Mouse (Mus musculus) forebrain, embryonic 12.5 days (tissue): ENCODE measurements at regions not wholly inside any gene's neighbourhood (a gene's known extent, or its start where the extent isn't known, plus 50 kb on each side); places are given as distances from the start of the nearest gene placed in this dataset.

Experiments used
- ATAC-seq: fragments of 200-750 bp; cut with Nextera tagmentation; 2 replicates; pipeline ENCODE4 v1.8.0; 2017; ENCODE audit warnings: moderate TSS enrichment; ENCODE audit not compliant: low FRiP score
- H3K27ac ChIP-seq: fragments of 300-500 bp; sonication (generic); 2 replicates; pipeline ENCODE4 v1.5.1; 2016; ENCODE audit warnings: mild to moderate bottlenecking
- H3K27me3 ChIP-seq: fragments of 300-500 bp; sonication (generic); 2 replicates; pipeline ENCODE4 v1.6.1; 2016; ENCODE audit warnings: mild to moderate bottlenecking
- H3K36me3 ChIP-seq: fragments of 300-500 bp; sonication (generic); replicated peaks from 2 replicates; pipeline ENCODE4 v1.6.1; 2016; ENCODE audit warnings: mild to moderate bottlenecking
- H3K4me1 ChIP-seq: fragments of 300-500 bp; sonication (generic); 2 replicates; pipeline ENCODE4 v1.6.1; 2016
- H3K4me2 ChIP-seq: fragments of 300-500 bp; sonication (generic); 2 replicates; pipeline ENCODE4 v1.6.1; 2016; ENCODE audit warnings: mild to moderate bottlenecking, moderate library complexity
- H3K4me3 ChIP-seq: fragments of 300-500 bp; sonication (generic); replicated peaks from 2 replicates; pipeline ENCODE4 v1.5.1; 2016; ENCODE audit warnings: mild to moderate bottlenecking
- H3K9ac ChIP-seq: fragments of 300-500 bp; sonication (generic); 2 replicates; pipeline ENCODE4 v1.6.1; 2016; ENCODE audit warnings: mild to moderate bottlenecking
- H3K9me3 ChIP-seq: fragments of 300-500 bp; sonication (generic); 2 replicates; pipeline ENCODE4 v1.6.1; 2016
- WGBS: fragments of 180-500 bp; shearing (Covaris S2); methylation state at CpG from one replicate; pipeline ENCODE4 v1.1.7; 2016; 5-methylcytosine and 5-hydroxymethylcytosine counted together

- H3K27me3 ChIP-seq: no peaks in the 10 kb centered on the region
- H3K9me3 ChIP-seq: no peaks in the 10 kb centered on the region
- H3K27ac ChIP-seq: peak overlapping the region; percentile 38
- peaks cover 21% of the 10 kb centered on the region for H3K4me1 ChIP-seq
- H3K4me3 ChIP-seq: no peak overlapping the region
- H3K9ac ChIP-seq: no peak overlapping the region
- WGBS: 50% methylated on average over 7 of the region's 7 CpGs
- no peaks in the 10 kb centered on the region for H3K36me3 ChIP-seq
- no peak overlapping the region for H3K4me2 ChIP-seq
- ATAC-seq: peak; percentile 71
Measured at GRCm38 (mm10) chr9:94377346-94378039, 160.4 kb downstream of the 1190002N15Rik start.

GRCm38 (mm10) chr9:94370976-94371375, 166.9 kb downstream of the 1190002N15Rik start:
- Histone ChIP-seq H3K4me3 (no peak overlapping the region), H3K4me1 (peaks cover 3% of the 10 kb centered on the region; the same call in 1 of the 2 replicates), H3K27ac (peak overlapping the region; percentile 43; the same call in 1 of the 2 replicates), H3K36me3 (no peaks in the 10 kb centered on the region), H3K4me2 (no peak overlapping the region), H3K9ac (no peak overlapping the region), H3K9me3 (no peaks in the 10 kb centered on the region), H3K27me3 (no peaks in the 10 kb centered on the region)
- 57% methylated on average over 2 of the region's 2 CpGs for WGBS
- peak; percentile 82; the same call in 1 of the 2 replicates for ATAC-seq

DNA sequence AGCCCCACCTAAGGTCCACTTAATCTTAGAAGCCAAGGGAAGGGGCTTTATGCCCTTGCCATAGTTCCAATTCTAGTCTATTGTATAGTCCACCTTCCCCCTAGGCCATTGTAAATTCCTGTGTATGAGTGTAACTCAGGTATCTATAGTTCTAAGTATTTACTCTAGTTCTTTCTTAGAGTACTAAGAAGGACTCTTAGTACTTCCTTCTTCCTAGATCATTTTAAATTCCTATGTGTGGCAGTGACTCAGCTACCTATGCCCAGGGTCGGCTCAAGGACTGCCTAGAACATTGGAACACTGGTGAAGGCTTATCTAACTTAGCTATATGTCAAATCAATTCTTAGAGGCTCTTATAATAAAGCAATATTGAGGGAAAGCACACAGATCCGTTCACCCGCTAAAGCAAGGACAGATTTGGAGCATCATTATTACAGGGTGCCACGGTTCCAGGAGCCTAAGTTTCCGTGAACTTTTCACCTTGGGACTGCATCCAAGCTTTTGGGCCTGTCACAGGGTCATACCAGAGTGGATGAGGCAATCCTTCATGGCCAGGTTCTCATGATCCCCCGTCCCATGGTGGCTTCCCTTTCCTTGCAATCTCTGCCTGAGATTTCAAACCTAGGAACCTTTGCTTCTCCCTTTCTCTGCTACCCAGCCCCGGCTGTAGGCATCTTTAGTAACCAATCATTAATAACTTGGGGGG, 169.5 kb downstream of the 1190002N15Rik start:
- H3K27me3 ChIP-seq: no peaks in the 10 kb centered on the region
- no peaks in the 10 kb centered on the region for H3K9me3 ChIP-seq
- H3K27ac ChIP-seq: no peak overlapping the region
- ATAC-seq: no peak
- WGBS: 88% methylated on average over 7 of the region's 7 CpGs
- H3K9ac ChIP-seq: no peak overlapping the region
- H3K4me1 ChIP-seq: peaks cover 3% of the 10 kb centered on the region; the same call in 1 of the 2 replicates
- no peaks in the 10 kb centered on the region for H3K36me3 ChIP-seq
- H3K4me3 ChIP-seq: no peak overlapping the region
- no peak overlapping the region for H3K4me2 ChIP-seq

GRCm38 (mm10) chr9:94361877-94362697, 175.8 kb downstream of the 1190002N15Rik start:
- Histone ChIP-seq H3K4me2 (no peak overlapping the region), H3K4me3 (no peak overlapping the region), H3K9me3 (no peaks in the 10 kb centered on the region), H3K4me1 (peaks cover 6% of the 10 kb centered on the region; the same call in 1 of the 2 replicates), H3K27ac (no peak overlapping the region; the same call in 1 of the 2 replicates), H3K27me3 (no peaks in the 10 kb centered on the region), H3K9ac (no peak overlapping the region), H3K36me3 (no peaks in the 10 kb centered on the region)
- no peak for ATAC-seq
- 33% methylated on average over 7 of the region's 7 CpGs for WGBS

GRCm38 (mm10) chr9:94361011-94361410, 176.9 kb downstream of the 1190002N15Rik start:
- H3K9ac ChIP-seq: no peak overlapping the region
- H3K27me3 ChIP-seq: no peaks in the 10 kb centered on the region
- peaks cover 6% of the 10 kb centered on the region; the same call in 1 of the 2 replicates for H3K4me1 ChIP-seq
- no peaks in the 10 kb centered on the region for H3K9me3 ChIP-seq
- 95% methylated on average over 2 of the region's 2 CpGs for WGBS
- no peak overlapping the region for H3K27ac ChIP-seq
- H3K36me3 ChIP-seq: no peaks in the 10 kb centered on the region
- ATAC-seq: no peak
- H3K4me3 ChIP-seq: no peak overlapping the region
- no peak overlapping the region for H3K4me2 ChIP-seq

DNA sequence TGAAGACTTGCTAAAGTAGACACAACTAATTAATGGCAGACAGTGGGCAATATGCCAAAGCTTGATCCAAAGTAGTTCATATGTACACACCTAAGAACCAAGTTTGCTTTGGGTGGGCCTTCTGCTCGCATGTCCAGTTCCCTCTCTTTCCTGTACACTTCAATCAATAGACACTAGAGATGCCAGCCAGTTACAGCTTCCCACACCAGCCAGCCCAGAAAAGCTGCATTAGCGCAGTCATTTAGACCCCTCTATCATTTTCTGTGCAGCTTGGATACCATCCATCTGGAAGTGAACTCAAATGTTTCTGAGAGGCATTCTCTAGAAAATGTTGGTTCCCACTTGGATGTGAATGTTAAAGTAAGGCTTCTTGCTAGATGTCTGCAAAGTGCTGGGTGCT, 179.7 kb downstream of the 1190002N15Rik start:
- ATAC-seq: no peak
- WGBS: 91% methylated on average over 2 of the region's 2 CpGs

DNA sequence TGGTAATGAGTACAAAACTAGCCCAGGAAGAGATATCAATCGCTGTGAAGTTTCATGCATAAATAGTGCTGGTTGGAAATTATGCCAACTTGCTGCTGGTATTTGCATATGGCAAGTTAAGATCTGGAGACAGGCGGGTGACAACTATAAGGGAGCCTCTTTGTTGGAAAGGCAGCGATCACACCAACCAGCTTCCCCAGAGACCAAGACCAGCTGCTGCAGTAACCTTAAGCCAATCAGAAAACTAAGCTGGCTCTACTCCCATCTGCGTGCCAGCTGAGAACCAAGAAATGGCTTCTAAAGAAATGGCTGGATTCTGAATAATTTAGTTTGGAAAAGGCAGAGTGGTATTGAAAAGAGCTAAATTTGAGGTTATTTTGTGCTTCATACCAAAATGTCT, 195.9 kb downstream of the 1190002N15Rik start:
- no peak overlapping the region for H3K4me3 ChIP-seq
- H3K27ac ChIP-seq: no peak overlapping the region
- H3K9ac ChIP-seq: no peak overlapping the region
- no peaks in the 10 kb centered on the region for H3K4me1 ChIP-seq
- 73% methylated on average over 4 of the region's 4 CpGs for WGBS
- H3K9me3 ChIP-seq: no peaks in the 10 kb centered on the region
- H3K4me2 ChIP-seq: no peak overlapping the region
- H3K36me3 ChIP-seq: no peaks in the 10 kb centered on the region
- no peaks in the 10 kb centered on the region for H3K27me3 ChIP-seq
- peak; percentile 82 for ATAC-seq

More for the DNA sequence above, 179.7 kb downstream of the 1190002N15Rik start:
- H3K4me2 ChIP-seq: no peak overlapping the region
- H3K27ac ChIP-seq: no peak overlapping the region
- no peak overlapping the region for H3K4me3 ChIP-seq
- no peaks in the 10 kb centered on the region for H3K9me3 ChIP-seq
- peaks cover 6% of the 10 kb centered on the region; the same call in 1 of the 2 replicates for H3K4me1 ChIP-seq
- H3K9ac ChIP-seq: no peak overlapping the region
- no peaks in the 10 kb centered on the region for H3K36me3 ChIP-seq
- no peaks in the 10 kb centered on the region for H3K27me3 ChIP-seq

GRCm38 (mm10) chr9:94341531-94341930, 196.3 kb downstream of the 1190002N15Rik start:
- Histone ChIP-seq H3K36me3 (no peaks in the 10 kb centered on the region), H3K27me3 (no peaks in the 10 kb centered on the region), H3K4me3 (no peak overlapping the region), H3K4me1 (no peaks in the 10 kb centered on the region), H3K9me3 (no peaks in the 10 kb centered on the region), H3K9ac (no peak overlapping the region), H3K4me2 (no peak overlapping the region), H3K27ac (no peak overlapping the region)
- 88% methylated on average over 2 of the region's 2 CpGs for WGBS
- no peak for ATAC-seq

GRCm38 (mm10) chr9:94333450-94333849, 204.4 kb downstream of the 1190002N15Rik start:
- H3K4me1 ChIP-seq: no peaks in the 10 kb centered on the region
- ATAC-seq: no peak
- H3K4me3 ChIP-seq: no peak overlapping the region
- H3K9me3 ChIP-seq: no peaks in the 10 kb centered on the region
- H3K4me2 ChIP-seq: no peak overlapping the region
- H3K27me3 ChIP-seq: no peaks in the 10 kb centered on the region
- H3K9ac ChIP-seq: no peak overlapping the region
- WGBS: 91% methylated on average over 5 of the region's 5 CpGs
- H3K27ac ChIP-seq: no peak overlapping the region
- H3K36me3 ChIP-seq: no peaks in the 10 kb centered on the region

- Histone ChIP-seq H3K27me3 (no peaks in the 10 kb centered on the region), H3K4me1 (no peaks in the 10 kb centered on the region), H3K4me3 (no peak overlapping the region), H3K27ac (no peak overlapping the region), H3K4me2 (no peak overlapping the region), H3K9ac (no peak overlapping the region), H3K36me3 (no peaks in the 10 kb centered on the region), H3K9me3 (no peaks in the 10 kb centered on the region)
- 88% methylated on average over 3 of the region's 3 CpGs for WGBS
- ATAC-seq: no peak
Measured at GRCm38 (mm10) chr9:94323011-94323410, 214.9 kb downstream of the 1190002N15Rik start.

DNA sequence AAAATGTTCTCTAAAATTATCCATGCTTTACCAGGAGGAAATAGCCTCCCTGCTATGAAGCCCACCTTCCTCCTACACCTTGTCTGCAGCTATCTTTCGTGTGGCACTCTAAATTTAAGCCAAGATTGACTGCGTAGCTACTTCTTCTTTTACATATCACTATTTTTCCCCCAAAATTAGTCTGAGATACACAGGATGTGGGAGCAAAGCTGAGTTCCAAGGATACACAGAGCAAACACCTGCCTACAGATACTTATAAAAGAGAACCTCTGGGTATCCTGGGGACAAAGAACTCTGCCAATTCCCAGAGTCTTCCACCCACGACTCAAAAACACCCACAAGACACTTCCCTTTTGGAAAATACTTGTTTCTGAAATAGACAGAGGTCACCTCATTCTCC, 235.3 kb downstream of the 1190002N15Rik start:
- H3K4me1 ChIP-seq: no peaks in the 10 kb centered on the region
- no peaks in the 10 kb centered on the region for H3K36me3 ChIP-seq
- no peak for ATAC-seq
- no peak overlapping the region for H3K4me2 ChIP-seq
- H3K9me3 ChIP-seq: no peaks in the 10 kb centered on the region
- H3K4me3 ChIP-seq: no peak overlapping the region
- H3K27ac ChIP-seq: no peak overlapping the region
- no peak overlapping the region for H3K9ac ChIP-seq
- 82% methylated on average over 3 of the region's 3 CpGs for WGBS
- no peaks in the 10 kb centered on the region for H3K27me3 ChIP-seq

- 97% methylated on average over 1 of the region's 1 CpGs for WGBS
- H3K27ac ChIP-seq: no peak overlapping the region
- H3K4me1 ChIP-seq: no peaks in the 10 kb centered on the region
- H3K36me3 ChIP-seq: no peaks in the 10 kb centered on the region
- H3K4me2 ChIP-seq: no peak overlapping the region
- no peaks in the 10 kb centered on the region for H3K9me3 ChIP-seq
- H3K27me3 ChIP-seq: no peaks in the 10 kb centered on the region
- ATAC-seq: no peak
- no peak overlapping the region for H3K4me3 ChIP-seq
- no peak overlapping the region for H3K9ac ChIP-seq
Measured at GRCm38 (mm10) chr9:94301896-94302295, 236.0 kb downstream of the 1190002N15Rik start.
